Mouse (Mus musculus): ENCODE measurements around the gene Morc3. TPM values are rescaled to one million over a fixed set of nuclear protein-coding genes. Genes with fewer than 3 reads are reported as not detected.

Morc3 gene
- polyA plus RNA-seq, 1 experiment from 2014 or later, result 28.7 TPM

- ATAC-seq, result no peak
- Histone ChIP-seq H3K9ac (ENCODE audit: low read depth, low read length) (no peak overlapping the region), H3K4me2 (ENCODE audit: low read length) (no peak overlapping the region), H3K27me3 (replicated peaks; ENCODE audit: control insufficient read depth, insufficient read depth, low read length) (no peaks in the 10 kb centered on the region), H3K9me3 (ENCODE audit: control insufficient read depth, low read length) (no peaks in the 10 kb centered on the region), H3K4me3 (ENCODE audit: low read length) (no peak overlapping the region), H3K4me1 (ENCODE audit: control insufficient read depth, insufficient read depth, low read depth, low read length) (0 out of 2 replicates have a peak, but pooled peaks cover 3% of the 10 kb centered on the region), H3K27ac (ENCODE audit: low read depth, low read length) (no peak overlapping the region), H3K36me3 (ENCODE audit: control insufficient read depth, insufficient read depth, low read length) (no peaks in the 10 kb centered on the region)
- WGBS, result 92% methylated on average over 6 of the region's 6 CpGs
These were observed 56.6 kb downstream of the Morc3 start for GRCm38 (mm10) chr16:93888481-93888880.

- H3K9ac ChIP-seq (ENCODE audit: low read depth, low read length), result no peak overlapping the region
- no peak overlapping the region for H3K4me3 ChIP-seq (ENCODE audit: low read length)
- H3K27ac ChIP-seq (ENCODE audit: low read depth, low read length), result no peak overlapping the region
- ATAC-seq, result no peak
- no peaks in the 10 kb centered on the region for H3K9me3 ChIP-seq (ENCODE audit: control insufficient read depth, low read length)
- no peaks in the 10 kb centered on the region for H3K36me3 ChIP-seq (ENCODE audit: control insufficient read depth, insufficient read depth, low read length)
- H3K4me1 ChIP-seq (ENCODE audit: control insufficient read depth, insufficient read depth, low read depth, low read length), result no peaks in the 10 kb centered on the region
- no peaks in the 10 kb centered on the region for H3K27me3 ChIP-seq (replicated peaks; ENCODE audit: control insufficient read depth, insufficient read depth, low read length)
- 90% methylated on average over 12 of the region's 12 CpGs for WGBS
- H3K4me2 ChIP-seq (ENCODE audit: low read length), result no peak overlapping the region
These were observed 59.2 kb downstream of the Morc3 start for GRCm38 (mm10) chr16:93890948-93891604.

- Histone ChIP-seq H3K27ac (ENCODE audit: low read depth, low read length) (no peak overlapping the region), H3K27me3 (replicated peaks; ENCODE audit: control insufficient read depth, insufficient read depth, low read length) (no peaks in the 10 kb centered on the region), H3K36me3 (ENCODE audit: control insufficient read depth, insufficient read depth, low read length) (no peaks in the 10 kb centered on the region), H3K9me3 (ENCODE audit: control insufficient read depth, low read length) (no peaks in the 10 kb centered on the region), H3K4me2 (ENCODE audit: low read length) (no peak overlapping the region), H3K4me1 (ENCODE audit: control insufficient read depth, insufficient read depth, low read depth, low read length) (no peaks in the 10 kb centered on the region), H3K9ac (ENCODE audit: low read depth, low read length) (no peak overlapping the region), H3K4me3 (ENCODE audit: low read length) (no peak overlapping the region)
- 88% methylated on average over 5 of the region's 5 CpGs for WGBS
- ATAC-seq, result no peak
These were observed 61.4 kb downstream of the Morc3 start for GRCm38 (mm10) chr16:93893285-93893684.

- no peaks in the 10 kb centered on the region for H3K9me3 ChIP-seq (ENCODE audit: control insufficient read depth, low read length)
- 74% methylated on average over 6 of the region's 6 CpGs for WGBS
- no peaks in the 10 kb centered on the region for H3K27me3 ChIP-seq (replicated peaks; ENCODE audit: control insufficient read depth, insufficient read depth, low read length)
- no peak overlapping the region for H3K4me2 ChIP-seq (ENCODE audit: low read length)
- H3K36me3 ChIP-seq (ENCODE audit: control insufficient read depth, insufficient read depth, low read length), result peaks cover 2% of the 10 kb centered on the region; the same call in 1 of the 2 replicates
- H3K4me1 ChIP-seq (ENCODE audit: control insufficient read depth, insufficient read depth, low read depth, low read length), result no peaks in the 10 kb centered on the region
- no peak for ATAC-seq
- H3K27ac ChIP-seq (ENCODE audit: low read depth, low read length), result no peak overlapping the region
- no peak overlapping the region for H3K4me3 ChIP-seq (ENCODE audit: low read length)
- H3K9ac ChIP-seq (ENCODE audit: low read depth, low read length), result no peak overlapping the region
These were observed 71.1 kb downstream of the Morc3 start for GRCm38 (mm10) chr16:93903027-93903426.

- Histone ChIP-seq H3K9me3 (ENCODE audit: control insufficient read depth, low read length) (no peaks in the 10 kb centered on the region), H3K4me2 (ENCODE audit: low read length) (no peak overlapping the region), H3K9ac (ENCODE audit: low read depth, low read length) (no peak overlapping the region), H3K4me1 (ENCODE audit: control insufficient read depth, insufficient read depth, low read depth, low read length) (no peaks in the 10 kb centered on the region), H3K36me3 (ENCODE audit: control insufficient read depth, insufficient read depth, low read length) (no peaks in the 10 kb centered on the region), H3K4me3 (ENCODE audit: low read length) (no peak overlapping the region), H3K27ac (ENCODE audit: low read depth, low read length) (no peak overlapping the region), H3K27me3 (replicated peaks; ENCODE audit: control insufficient read depth, insufficient read depth, low read length) (no peaks in the 10 kb centered on the region)
- peak; percentile 65; the same call in 1 of the 2 replicates for ATAC-seq
- 65% methylated on average over 11 of the region's 11 CpGs for WGBS
These were observed 74.5 kb downstream of the Morc3 start for GRCm38 (mm10) chr16:93906156-93907014.

GRCm38 (mm10) chr16:93907761-93908160 is 75.8 kb downstream of the Morc3 start:
- Histone ChIP-seq H3K4me1 (ENCODE audit: control insufficient read depth, insufficient read depth, low read depth, low read length) (no peaks in the 10 kb centered on the region), H3K36me3 (ENCODE audit: control insufficient read depth, insufficient read depth, low read length) (no peaks in the 10 kb centered on the region), H3K4me3 (ENCODE audit: low read length) (no peak overlapping the region), H3K9me3 (ENCODE audit: control insufficient read depth, low read length) (no peaks in the 10 kb centered on the region), H3K4me2 (ENCODE audit: low read length) (no peak overlapping the region), H3K9ac (ENCODE audit: low read depth, low read length) (no peak overlapping the region), H3K27me3 (replicated peaks; ENCODE audit: control insufficient read depth, insufficient read depth, low read length) (no peaks in the 10 kb centered on the region), H3K27ac (ENCODE audit: low read depth, low read length) (no peak overlapping the region)
- no peak for ATAC-seq
- WGBS, result 84% methylated on average over 5 of the region's 5 CpGs

GRCm38 (mm10) chr16:93908196-93908595 is 76.3 kb downstream of the Morc3 start:
- Histone ChIP-seq H3K27me3 (replicated peaks; ENCODE audit: control insufficient read depth, insufficient read depth, low read length) (no peaks in the 10 kb centered on the region), H3K36me3 (ENCODE audit: control insufficient read depth, insufficient read depth, low read length) (no peaks in the 10 kb centered on the region), H3K4me3 (ENCODE audit: low read length) (no peak overlapping the region), H3K4me2 (ENCODE audit: low read length) (no peak overlapping the region), H3K27ac (ENCODE audit: low read depth, low read length) (no peak overlapping the region), H3K9me3 (ENCODE audit: control insufficient read depth, low read length) (no peaks in the 10 kb centered on the region), H3K4me1 (ENCODE audit: control insufficient read depth, insufficient read depth, low read depth, low read length) (no peaks in the 10 kb centered on the region), H3K9ac (ENCODE audit: low read depth, low read length) (no peak overlapping the region)
- no peak for ATAC-seq
- 95% methylated on average over 8 of the region's 8 CpGs for WGBS

- Histone ChIP-seq H3K4me3 (ENCODE audit: low read length) (no peak overlapping the region), H3K27me3 (replicated peaks; ENCODE audit: control insufficient read depth, insufficient read depth, low read length) (no peaks in the 10 kb centered on the region), H3K9ac (ENCODE audit: low read depth, low read length) (no peak overlapping the region), H3K36me3 (ENCODE audit: control insufficient read depth, insufficient read depth, low read length) (no peaks in the 10 kb centered on the region), H3K4me2 (ENCODE audit: low read length) (no peak overlapping the region), H3K27ac (ENCODE audit: low read depth, low read length) (no peak overlapping the region), H3K9me3 (ENCODE audit: control insufficient read depth, low read length) (no peaks in the 10 kb centered on the region), H3K4me1 (ENCODE audit: control insufficient read depth, insufficient read depth, low read depth, low read length) (no peaks in the 10 kb centered on the region)
- 92% methylated on average over 3 of the region's 3 CpGs for WGBS
- ATAC-seq, result no peak
These were observed 78.0 kb downstream of the Morc3 start for GRCm38 (mm10) chr16:93909936-93910335.

Data from hindbrain, embryonic 16.5 days (tissue).